ENCODE assay signal across 8 mouse cellular contexts in the genomic region with DNA sequence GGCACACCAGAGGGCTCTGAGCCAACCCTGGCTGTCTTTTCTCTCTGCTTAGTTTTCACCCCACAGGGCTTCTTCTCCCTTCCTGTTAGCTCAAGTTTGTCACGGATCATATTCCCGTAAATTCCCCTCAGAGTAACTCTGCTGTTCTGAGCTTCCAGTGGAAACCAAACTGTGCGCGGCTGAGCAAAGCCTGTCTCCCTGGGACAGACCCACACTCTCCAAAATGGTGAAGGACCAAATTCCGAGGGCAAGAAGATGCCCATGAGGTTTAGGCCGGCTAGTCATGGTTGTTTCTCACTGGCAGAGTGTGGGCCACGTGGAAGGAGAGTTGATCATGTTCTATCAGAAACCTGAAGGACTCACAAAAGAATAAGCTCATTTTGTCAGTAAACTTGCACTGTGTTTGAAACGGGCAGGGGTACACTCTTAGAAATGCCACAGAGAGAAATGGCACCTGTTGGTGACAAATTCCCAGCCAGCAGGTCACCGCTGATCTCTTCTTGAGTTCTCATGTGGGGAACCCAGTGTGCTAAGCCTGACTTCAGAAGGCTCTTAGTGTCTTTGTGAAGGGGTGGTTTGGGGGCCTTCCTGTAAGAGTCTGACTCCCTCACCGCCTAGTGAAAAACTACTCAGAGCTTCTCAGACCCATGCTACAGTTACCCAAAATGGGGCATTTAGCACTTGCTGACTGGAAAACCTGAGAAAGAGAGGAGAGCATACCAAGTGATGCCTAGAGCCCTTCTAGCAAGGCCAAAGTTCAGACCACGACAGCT. TPM values are rescaled to one million over a fixed set of nuclear protein-coding genes. Genes with fewer than 3 reads are reported as not detected.
DNase-seq lines count a peak whose midpoint lies in the region; ATAC-seq and TF ChIP-seq lines count a peak whose summit lies in the region.

No protein-coding gene starts in this region.

- no peak for ATAC-seq in kidney, postnatal 0 days (replicated peaks; ENCODE audit: low FRiP score, low read depth)
- ATAC-seq in intestine, postnatal 0 days: no peak

- H3K9ac ChIP-seq in kidney, postnatal 0 days (ENCODE audit: low read depth, low read length): no peak overlapping the region
- H3K9ac ChIP-seq in intestine, postnatal 0 days (ENCODE audit: low read depth, low read length): no peak overlapping the region

- 0 out of 2 replicates have a peak overlapping the region, but pooled peaks have one; percentile 3 for H3K4me3 ChIP-seq in kidney, postnatal 0 days (replicated peaks; ENCODE audit: low read depth, low read length)
- H3K4me3 ChIP-seq in bone marrow macrophage, adult 2 months (ENCODE audit: insufficient read depth, low read length): peak overlapping the region; percentile 65
- H3K4me3 ChIP-seq in intestine, postnatal 0 days (ENCODE audit: low read depth, low read length): no peak overlapping the region
- H3K4me3 ChIP-seq in olfactory bulb, adult 2 months (ENCODE audit: insufficient read depth, low read depth, low read length): no peak overlapping the region

- no peaks in the 10 kb centered on the region for H3K9me3 ChIP-seq in kidney, postnatal 0 days (replicated peaks; ENCODE audit: low read length)
- H3K9me3 ChIP-seq in intestine, postnatal 0 days (ENCODE audit: control insufficient read depth): no peaks in the 10 kb centered on the region

- no peaks in the 10 kb centered on the region for H3K27me3 ChIP-seq in kidney, postnatal 0 days (ENCODE audit: insufficient read depth, low read length)
- no peaks in the 10 kb centered on the region for H3K27me3 ChIP-seq in intestine, postnatal 0 days (replicated peaks; ENCODE audit: control insufficient read depth, insufficient read depth, low read length)

- TF ChIP-seq CTCF in kidney, postnatal 0 days (IDR thresholded peaks at IDR 0.05; ENCODE audit: low read depth): peak; percentile 30; the same call in 1 of the 2 replicates
- TF ChIP-seq CTCF in bone marrow macrophage, adult 2 months (IDR thresholded peaks at IDR 0.05; ENCODE audit: low read depth, low read length): no peak
- TF ChIP-seq CTCF in intestine, postnatal 0 days (IDR thresholded peaks at IDR 0.05; ENCODE audit: low read depth): no peak
- no peak for TF ChIP-seq CTCF in olfactory bulb, adult 2 months (IDR thresholded peaks at IDR 0.05; ENCODE audit: insufficient read depth, low read depth, low read length)

- no peak for TF ChIP-seq POLR2A in bone marrow macrophage, adult 2 months (IDR thresholded peaks at IDR 0.05; ENCODE audit: borderline replicate concordance, low read depth, low read length)
- TF ChIP-seq POLR2A in olfactory bulb, adult 2 months (IDR thresholded peaks at IDR 0.05; ENCODE audit: insufficient read depth, low read depth, low read length): no peak

- H3K4me2 ChIP-seq in kidney, postnatal 0 days (ENCODE audit: low read length): peak overlapping the region; percentile 44
- no peak overlapping the region for H3K4me2 ChIP-seq in intestine, postnatal 0 days (replicated peaks; ENCODE audit: low read depth)

- H3K36me3 ChIP-seq in kidney, postnatal 0 days (ENCODE audit: insufficient read depth, low read length): no peaks in the 10 kb centered on the region
- no peaks in the 10 kb centered on the region for H3K36me3 ChIP-seq in intestine, postnatal 0 days (ENCODE audit: control insufficient read depth, insufficient read depth)

- H3K27ac ChIP-seq in kidney, postnatal 0 days: peak overlapping the region; percentile 91
- peak overlapping the region; percentile 96 for H3K27ac ChIP-seq in bone marrow macrophage, adult 2 months (ENCODE audit: insufficient read depth, low read depth, low read length)
- H3K27ac ChIP-seq in intestine, postnatal 0 days (ENCODE audit: low read depth, low read length): 0 out of 2 replicates have a peak overlapping the region, but pooled peaks have one; percentile 11
- H3K27ac ChIP-seq in olfactory bulb, adult 2 months (ENCODE audit: insufficient read depth, low read depth, low read length): 0 out of 2 replicates have a peak overlapping the region, but pooled peaks have one; percentile 61

- 55% methylated on average over 11 of the region's 11 CpGs for WGBS in kidney, postnatal 0 days
- 77% methylated on average over 11 of the region's 11 CpGs for WGBS in intestine, postnatal 0 days
- WGBS in olfactory bulb, adult 2 months: 86% methylated on average over 11 of the region's 11 CpGs

- H3K4me1 ChIP-seq in kidney, postnatal 0 days (replicated peaks; ENCODE audit: insufficient read depth, low read length): peaks cover 14% of the 10 kb centered on the region
- H3K4me1 ChIP-seq in bone marrow macrophage, adult 2 months (ENCODE audit: control insufficient read depth, insufficient read depth, low read length): peaks cover 28% of the 10 kb centered on the region
- no peaks in the 10 kb centered on the region for H3K4me1 ChIP-seq in intestine, postnatal 0 days (replicated peaks; ENCODE audit: control insufficient read depth, insufficient read depth, low read length)
- peaks cover 3% of the 10 kb centered on the region; the same call in 1 of the 2 replicates for H3K4me1 ChIP-seq in olfactory bulb, adult 2 months (ENCODE audit: control insufficient read depth, insufficient read depth, low read length)

- peak; percentile 61 for DNase-seq in kidney, postnatal 0 days (ENCODE audit: low spot score)
- no peak for DNase-seq in kidney, adult 18-20 months
- no peak for DNase-seq in spleen, adult 18-20 months
- DNase-seq in frontal cortex, adult 2 months (ENCODE audit: extremely low spot score in 1 of 2, low spot score in 1 of 2): no peak
- no peak for DNase-seq in cerebellum, postnatal 36 days

RNA-seq across cellular contexts. Expression of gene Arhgdib, which starts 1.3 kb away (rescaled TPM):
- polyA plus RNA-seq in kidney, postnatal 0 days (2015; fragmentation: Nextera tagmentation; extraction: Ambion mirVana): 105 and 106 TPM in 2 replicates
- 1,210 and 1,280 TPM in 2 replicates for polyA plus RNA-seq in bone marrow macrophage, adult 2 months (2012; ENCODE audit: insufficient read depth, insufficient read length, missing spikeins)
- polyA plus RNA-seq in intestine, postnatal 0 days (2015; fragmentation: Nextera tagmentation; extraction: Ambion mirVana): 22.2 and 22.6 TPM in 2 replicates
- 393 TPM in 1 of 2 replicates, not detected in the other for polyA plus RNA-seq in olfactory bulb, adult 2 months (2012; ENCODE audit: insufficient read depth, insufficient read length, low replicate concordance, missing spikeins)
- polyA plus RNA-seq in frontal cortex, adult 2 months (2012; rRNA removed): 25.5 and 28.9 TPM in 2 replicates

RNA-seq across cellular contexts. Expression of gene Pde6h, which starts 16.7 kb away (rescaled TPM):
- 0.04 and 0.67 TPM in 2 replicates for polyA plus RNA-seq in kidney, postnatal 0 days (2015; fragmentation: Nextera tagmentation; extraction: Ambion mirVana)
- 1.1 and 2.4 TPM in 2 replicates for polyA plus RNA-seq in bone marrow macrophage, adult 2 months (2012; ENCODE audit: insufficient read depth, insufficient read length, missing spikeins)
- 0.44 TPM in 1 of 2 replicates, not detected in the other for polyA plus RNA-seq in intestine, postnatal 0 days (2015; fragmentation: Nextera tagmentation; extraction: Ambion mirVana)
- not detected in 2 replicates for polyA plus RNA-seq in olfactory bulb, adult 2 months (2012; ENCODE audit: insufficient read depth, insufficient read length, low replicate concordance, missing spikeins)
- 0.50 and 1.1 TPM in 2 replicates for polyA plus RNA-seq in frontal cortex, adult 2 months (2012; rRNA removed)

RNA-seq across cellular contexts. Expression of gene Erp27, which starts 18.4 kb away (rescaled TPM):
- polyA plus RNA-seq in kidney, postnatal 0 days (2015; fragmentation: Nextera tagmentation; extraction: Ambion mirVana): 0.23 and 0.34 TPM in 2 replicates
- polyA plus RNA-seq in bone marrow macrophage, adult 2 months (2012; ENCODE audit: insufficient read depth, insufficient read length, missing spikeins): not detected in 2 replicates
- polyA plus RNA-seq in intestine, postnatal 0 days (2015; fragmentation: Nextera tagmentation; extraction: Ambion mirVana): 0.48 and 0.68 TPM in 2 replicates
- not detected in 2 replicates for polyA plus RNA-seq in olfactory bulb, adult 2 months (2012; ENCODE audit: insufficient read depth, insufficient read length, low replicate concordance, missing spikeins)
- 0.18 TPM in 1 of 2 replicates, not detected in the other for polyA plus RNA-seq in frontal cortex, adult 2 months (2012; rRNA removed)

Comparison
In these comparisons a context has a peak if more than half of its experiments do, and no peak if none do; other contexts are left out.
1. H3K27ac ChIP-seq: peak in every context shown above with its lines; median percentile 96 in bone marrow macrophage, adult 2 months; 91 in kidney, postnatal 0 days; 61 in olfactory bulb, adult 2 months; 11 in intestine, postnatal 0 days.
2. H3K4me3 ChIP-seq: peak in kidney, postnatal 0 days (single experiment) and bone marrow macrophage, adult 2 months (single experiment); none in intestine, postnatal 0 days (single experiment) and olfactory bulb, adult 2 months (single experiment).